30 mouse cellular contexts compared by ENCODE assay signal in genomic region chr3:98224975-98225374, GRCm38 (mm10). TPM values are rescaled to one million over a fixed set of nuclear protein-coding genes. Genes with fewer than 3 reads are reported as not detected.
A peak's percentile ranks its signal among the peaks of the same experiment; 100 is the strongest.
DNase-seq lines count a peak whose midpoint lies in the region; ATAC-seq and TF ChIP-seq lines count a peak whose summit lies in the region.
"Had no signal": no experiment of that assay in that cellular context is flagged by ENCODE, and none has a peak within 500 bp of the region (broad histone marks: within the 10 kb centered on the region; RNA-seq: fewer than 3 reads in every experiment).

No protein-coding gene starts in this region.

- TF ChIP-seq CTCF in heart, postnatal 0 days (IDR thresholded peaks at IDR 0.05; ENCODE audit: low read depth): no peak

- no peaks in the 10 kb centered on the region for H3K9me3 ChIP-seq in heart, embryonic 14.5 days (ENCODE audit: control insufficient read depth, low read length)
- no peaks in the 10 kb centered on the region for H3K9me3 ChIP-seq in heart, embryonic 10.5 days
- H3K9me3 ChIP-seq in heart, postnatal 0 days (replicated peaks; ENCODE audit: control insufficient read depth, low read length): no peaks in the 10 kb centered on the region
- no peaks in the 10 kb centered on the region for H3K9me3 ChIP-seq in liver, embryonic 16.5 days (replicated peaks; ENCODE audit: control insufficient read depth, low read length)
- no peaks in the 10 kb centered on the region for H3K9me3 ChIP-seq in liver, embryonic 12.5 days (replicated peaks)
- no peaks in the 10 kb centered on the region for H3K9me3 ChIP-seq in stomach, embryonic 15.5 days
- H3K9me3 ChIP-seq: embryonic facial prominence, embryonic 12.5 days; embryonic facial prominence, embryonic 15.5 days; hindbrain, embryonic 12.5 days; hindbrain, embryonic 15.5 days; intestine, embryonic 15.5 days had no signal

- ATAC-seq in heart, embryonic 14.5 days (ENCODE audit: insufficient number of reproducible peaks, insufficient read depth, low FRiP score, low read depth): no peak
- ATAC-seq in heart, postnatal 0 days (ENCODE audit: insufficient read depth, low read depth): no peak
- ATAC-seq in liver, embryonic 16.5 days (ENCODE audit: low read depth): peak; percentile 52; the same call in 1 of the 2 replicates
- no peak for ATAC-seq in liver, embryonic 12.5 days
- ATAC-seq in stomach, embryonic 15.5 days (ENCODE audit: insufficient read depth, low FRiP score, low read depth): no peak
- ATAC-seq: CD4-positive, CD25-positive, alpha-beta regulatory T cell, adult 4 months had no signal

- H3K4me2 ChIP-seq in heart, embryonic 14.5 days (ENCODE audit: low read length): no peak overlapping the region
- H3K4me2 ChIP-seq in heart, postnatal 0 days (ENCODE audit: low read depth, low read length): no peak overlapping the region
- H3K4me2 ChIP-seq in liver, embryonic 16.5 days (ENCODE audit: low read depth, low read length): no peak overlapping the region
- no peak overlapping the region for H3K4me2 ChIP-seq in liver, embryonic 12.5 days
- H3K4me2 ChIP-seq in stomach, embryonic 15.5 days: no peak overlapping the region
- H3K4me2 ChIP-seq: embryonic facial prominence, embryonic 12.5 days; embryonic facial prominence, embryonic 15.5 days; hindbrain, embryonic 12.5 days; hindbrain, embryonic 15.5 days; intestine, embryonic 15.5 days had no signal

- peaks cover 11 to 14% of the 10 kb centered on the region in 2 experiments; a peak in 3 of 4 replicates for H3K4me1 ChIP-seq in heart, embryonic 14.5 days (ENCODE audit: control insufficient read depth in 2 of 2, insufficient read depth in 2 of 2, low read length in 2 of 2)
- H3K4me1 ChIP-seq in heart, embryonic 10.5 days: peaks cover 10% of the 10 kb centered on the region
- H3K4me1 ChIP-seq in heart, postnatal 0 days (ENCODE audit: control insufficient read depth, insufficient read depth): no peaks in the 10 kb centered on the region
- peaks cover 3% of the 10 kb centered on the region; the same call in 1 of the 2 replicates for H3K4me1 ChIP-seq in liver, embryonic 16.5 days (ENCODE audit: control insufficient read depth, low read depth, low read length)
- H3K4me1 ChIP-seq in liver, embryonic 12.5 days: 0 out of 2 replicates have a peak, but pooled peaks cover 9% of the 10 kb centered on the region
- H3K4me1 ChIP-seq in stomach, embryonic 15.5 days: peaks cover 11% of the 10 kb centered on the region; the same call in 1 of the 2 replicates
- H3K4me1 ChIP-seq: embryonic facial prominence, embryonic 15.5 days had no signal

- 84% methylated on average over 7 of the region's 7 CpGs for WGBS in heart, embryonic 14.5 days
- 84% methylated on average over 7 of the region's 7 CpGs for WGBS in heart, embryonic 10.5 days
- 74% methylated on average over 7 of the region's 7 CpGs for WGBS in heart, postnatal 0 days
- 57% methylated on average over 7 of the region's 7 CpGs for WGBS in liver, embryonic 16.5 days (ENCODE audit: insufficient replicate concordance)
- 70% methylated on average over 7 of the region's 7 CpGs for WGBS in liver, embryonic 12.5 days (ENCODE audit: insufficient replicate concordance)
- 91% methylated on average over 7 of the region's 7 CpGs for WGBS in stomach, embryonic 15.5 days

- no peaks in the 10 kb centered on the region for H3K36me3 ChIP-seq in heart, embryonic 14.5 days (ENCODE audit: control insufficient read depth, insufficient read depth, low read length)
- no peaks in the 10 kb centered on the region for H3K36me3 ChIP-seq in heart, embryonic 10.5 days
- no peaks in the 10 kb centered on the region for H3K36me3 ChIP-seq in heart, postnatal 0 days (replicated peaks; ENCODE audit: control insufficient read depth, insufficient read depth, low read length)
- no peaks in the 10 kb centered on the region for H3K36me3 ChIP-seq in liver, embryonic 16.5 days (ENCODE audit: control insufficient read depth, insufficient read depth)
- H3K36me3 ChIP-seq in liver, embryonic 12.5 days: no peaks in the 10 kb centered on the region
- H3K36me3 ChIP-seq in stomach, embryonic 15.5 days: no peaks in the 10 kb centered on the region
- H3K36me3 ChIP-seq: embryonic facial prominence, embryonic 12.5 days; embryonic facial prominence, embryonic 15.5 days; hindbrain, embryonic 12.5 days; hindbrain, embryonic 15.5 days; intestine, embryonic 15.5 days had no signal

- intact Hi-C loops in heart, postnatal 25 days (cut with DNase I): loop anchor here (1.0 kb wide), 1 partner anchor 296 kb away; no protein-coding TSS in a partner anchor

- H3K4me3 ChIP-seq in heart, embryonic 14.5 days (ENCODE audit: control insufficient read depth in 1 of 2, insufficient read depth in 1 of 2, low read depth in 1 of 2, low read length in 2 of 2): no peak overlapping the region
- H3K4me3 ChIP-seq in heart, embryonic 10.5 days: no peak overlapping the region
- H3K4me3 ChIP-seq in heart, postnatal 0 days (ENCODE audit: low read depth, low read length): no peak overlapping the region
- H3K4me3 ChIP-seq in liver, embryonic 16.5 days (ENCODE audit: low read depth, low read length): no peak overlapping the region
- H3K4me3 ChIP-seq in liver, embryonic 12.5 days: no peak overlapping the region
- no peak overlapping the region for H3K4me3 ChIP-seq in stomach, embryonic 15.5 days (replicated peaks)
- H3K4me3 ChIP-seq: embryonic facial prominence, embryonic 12.5 days; embryonic facial prominence, embryonic 15.5 days; gastrocnemius, adult 2 months; hindbrain, embryonic 12.5 days; hindbrain, embryonic 15.5 days; intestine, embryonic 15.5 days had no signal

- peak overlapping the region; percentile 21 to 56; a peak in 2 of 4 replicates for H3K27ac ChIP-seq in heart, embryonic 14.5 days (replicated peaks in 1 of 2; ENCODE audit: control insufficient read depth in 1 of 2, insufficient read depth in 1 of 2, low read depth in 2 of 2, low read length in 2 of 2)
- H3K27ac ChIP-seq in heart, embryonic 10.5 days: no peak overlapping the region
- 0 out of 2 replicates have a peak overlapping the region, but pooled peaks have one; percentile 22 for H3K27ac ChIP-seq in heart, postnatal 0 days (ENCODE audit: low read depth)
- H3K27ac ChIP-seq in liver, embryonic 16.5 days (ENCODE audit: low read length): no peak overlapping the region
- no peak overlapping the region for H3K27ac ChIP-seq in liver, embryonic 12.5 days
- H3K27ac ChIP-seq in stomach, embryonic 15.5 days: peak overlapping the region; percentile 49; the same call in 1 of the 2 replicates
- H3K27ac ChIP-seq: embryonic facial prominence, embryonic 12.5 days; embryonic facial prominence, embryonic 15.5 days; gastrocnemius, adult 2 months; hindbrain, embryonic 12.5 days; hindbrain, embryonic 15.5 days had no signal

- TF ChIP-seq EP300 in heart, postnatal 0 days (IDR thresholded peaks at IDR 0.05; ENCODE audit: low read depth): no peak

- H3K27me3 ChIP-seq in heart, embryonic 14.5 days (ENCODE audit: control insufficient read depth, insufficient read depth, low read length): no peaks in the 10 kb centered on the region
- H3K27me3 ChIP-seq in heart, embryonic 10.5 days (ENCODE audit: insufficient read depth, poor library complexity, severe bottlenecking): 0 out of 2 replicates have a peak, but pooled peaks cover 10% of the 10 kb centered on the region
- H3K27me3 ChIP-seq in heart, postnatal 0 days (ENCODE audit: control insufficient read depth, insufficient read depth, low read length): no peaks in the 10 kb centered on the region
- no peaks in the 10 kb centered on the region for H3K27me3 ChIP-seq in liver, embryonic 16.5 days (ENCODE audit: control insufficient read depth, insufficient read depth, low read depth, low read length)
- peaks cover 6% of the 10 kb centered on the region; the same call in 1 of the 2 replicates for H3K27me3 ChIP-seq in liver, embryonic 12.5 days (replicated peaks)
- H3K27me3 ChIP-seq in stomach, embryonic 15.5 days (replicated peaks): no peaks in the 10 kb centered on the region
- H3K27me3 ChIP-seq: embryonic facial prominence, embryonic 12.5 days; embryonic facial prominence, embryonic 15.5 days; hindbrain, embryonic 15.5 days; intestine, embryonic 15.5 days had no signal

- no peak for DNase-seq in heart, embryonic 10.5 days (ENCODE audit: low spot score)
- no peak for DNase-seq in heart, postnatal 0 days (ENCODE audit: low spot score)
- no peak for DNase-seq in heart, postnatal 25 days (ENCODE audit: low spot score)
- DNase-seq in kidney, adult 8-10 months: no peak

- no peak overlapping the region for H3K9ac ChIP-seq in heart, embryonic 14.5 days (ENCODE audit: low read length)
- no peak overlapping the region for H3K9ac ChIP-seq in heart, postnatal 0 days (replicated peaks; ENCODE audit: low read depth, low read length)
- no peak overlapping the region for H3K9ac ChIP-seq in liver, embryonic 16.5 days (ENCODE audit: low read depth, low read length)
- no peak overlapping the region for H3K9ac ChIP-seq in liver, embryonic 12.5 days
- no peak overlapping the region for H3K9ac ChIP-seq in stomach, embryonic 15.5 days
- H3K9ac ChIP-seq: embryonic facial prominence, embryonic 12.5 days; embryonic facial prominence, embryonic 15.5 days; forebrain, postnatal 0 days; hindbrain, embryonic 12.5 days; hindbrain, embryonic 15.5 days; intestine, embryonic 15.5 days had no signal

RNA-seq across cellular contexts. Expression of gene Reg4, which starts 3.0 kb away (rescaled TPM):
- 0.20 TPM in 1 of 2 replicates, not detected in the other for polyA plus RNA-seq in heart, embryonic 14.5 days (2014; fragmentation: Nextera tagmentation; extraction: Ambion mirVana)
- polyA plus RNA-seq in heart, embryonic 10.5 days (2016; fragmentation: Nextera tagmentation; extraction: Ambion mirVana): not detected in 2 replicates
- total RNA-seq in heart, postnatal 0 days (2014; rRNA removed; ENCODE audit: low replicate concordance): not detected in 2 replicates
- not detected in 2 replicates for polyA plus RNA-seq in heart, postnatal 0 days (2015; fragmentation: Nextera tagmentation; extraction: Ambion mirVana)
- not detected for total RNA-seq in heart, postnatal 25 days (2021)
- polyA plus RNA-seq in liver, embryonic 16.5 days (2015; fragmentation: Nextera tagmentation; extraction: Ambion mirVana): 0.27 TPM in 1 of 2 replicates, not detected in the other
- polyA plus RNA-seq in liver, embryonic 12.5 days (2016; fragmentation: Nextera tagmentation; extraction: Ambion mirVana): not detected in 2 replicates
- 0.81 and 1.3 TPM in 2 replicates for polyA plus RNA-seq in stomach, embryonic 15.5 days (2015; fragmentation: Nextera tagmentation; extraction: Ambion mirVana)
- total RNA-seq: adrenal gland, adult 2 months; adrenal gland, postnatal 14 days; adrenal gland, postnatal 4 days; common myeloid progenitor, adult 5-6 weeks; forebrain, postnatal 0 days; gastrocnemius, adult 2 months; gastrocnemius, postnatal 14 days; gastrocnemius, postnatal 4 days; heart, postnatal 10 days; hematopoietic stem cell, adult 5-6 weeks; MEL had no signal
- polyA plus RNA-seq: adrenal gland, adult 2 months; C2C12; CD4-positive, CD25-positive, alpha-beta regulatory T cell, adult 4 months; cerebellum, adult 2 months; embryonic facial prominence, embryonic 12.5 days; embryonic facial prominence, embryonic 15.5 days; forebrain, embryonic 11.5 days; forebrain, embryonic 14.5 days; forebrain, postnatal 0 days; frontal cortex, adult 2 months; hindbrain, embryonic 12.5 days; hindbrain, embryonic 15.5 days had no signal

RNA-seq across cellular contexts. Expression of gene Hmgcs2, which starts 55.3 kb away (rescaled TPM):
- polyA plus RNA-seq in heart, embryonic 14.5 days (2014; fragmentation: Nextera tagmentation; extraction: Ambion mirVana): 12.4 and 14.0 TPM in 2 replicates
- 4.4 and 5.6 TPM in 2 replicates for polyA plus RNA-seq in heart, embryonic 10.5 days (2016; fragmentation: Nextera tagmentation; extraction: Ambion mirVana)
- total RNA-seq in heart, postnatal 0 days (2014; rRNA removed; ENCODE audit: low replicate concordance): 5.2 and 115 TPM in 2 replicates
- 105 and 153 TPM in 2 replicates for polyA plus RNA-seq in heart, postnatal 0 days (2015; fragmentation: Nextera tagmentation; extraction: Ambion mirVana)
- 10 to 100 TPM; 12.7 to 14.3 TPM for total RNA-seq in heart, postnatal 25 days (2021)
- polyA plus RNA-seq in liver, embryonic 16.5 days (2015; fragmentation: Nextera tagmentation; extraction: Ambion mirVana): 293 and 366 TPM in 2 replicates
- 24.7 and 26.9 TPM in 2 replicates for polyA plus RNA-seq in liver, embryonic 12.5 days (2016; fragmentation: Nextera tagmentation; extraction: Ambion mirVana)
- 55.7 and 61.3 TPM in 2 replicates for polyA plus RNA-seq in stomach, embryonic 15.5 days (2015; fragmentation: Nextera tagmentation; extraction: Ambion mirVana)
- polyA plus RNA-seq: CD4-positive, CD25-positive, alpha-beta regulatory T cell, adult 4 months had no signal

Comparison
In these comparisons a context has a peak if more than half of its experiments do, and no peak if none do; other contexts are left out.
1. H3K27ac ChIP-seq: peak in heart, embryonic 14.5 days (2 of 2), heart, postnatal 0 days (single experiment) and stomach, embryonic 15.5 days (single experiment); none in heart, embryonic 10.5 days (single experiment), liver, embryonic 16.5 days (single experiment) and liver, embryonic 12.5 days (single experiment).